Comparison of ENCODE assay signal across 8 mouse cellular contexts in the genomic region with DNA sequence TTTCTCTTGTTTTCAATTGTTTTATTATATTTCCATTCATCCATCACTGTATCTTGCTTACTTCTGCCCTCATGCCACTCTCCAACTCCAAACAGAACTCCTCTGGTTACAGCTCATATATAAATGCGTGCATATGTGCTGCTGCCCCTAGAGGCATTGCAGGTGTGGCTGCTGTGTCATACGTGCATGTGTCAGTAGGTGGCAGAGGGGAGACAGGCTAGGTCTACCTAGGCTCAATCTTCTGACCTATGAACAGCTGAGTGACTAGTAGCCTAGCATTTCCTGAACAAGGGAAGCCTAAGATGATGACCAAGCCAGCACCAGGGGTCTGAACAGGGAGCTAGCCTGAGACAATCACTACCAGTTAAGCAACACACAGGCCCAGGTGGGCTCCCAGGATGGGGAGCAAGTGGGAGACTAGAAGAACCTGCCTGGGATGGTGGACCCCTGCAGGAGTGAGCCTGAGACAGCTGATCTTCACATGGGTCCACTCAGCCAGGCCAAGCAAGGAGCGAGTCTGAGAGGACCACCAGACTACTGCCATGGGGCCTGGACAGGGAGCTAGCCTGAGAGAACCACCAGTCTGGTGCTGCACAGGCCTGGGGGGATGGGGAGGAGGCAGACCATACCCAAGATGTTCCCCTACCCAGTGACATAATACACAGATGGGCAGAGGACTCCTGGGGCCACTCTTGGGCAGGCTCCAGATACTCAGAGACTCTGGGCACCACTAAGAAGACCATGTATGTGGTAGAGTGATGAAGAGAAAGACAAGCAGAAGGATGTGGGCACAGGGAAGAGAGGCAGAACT. TPM values are rescaled to one million over a fixed set of nuclear protein-coding genes. Genes with fewer than 3 reads are reported as not detected.
DNase-seq lines count a peak whose midpoint lies in the region; ATAC-seq lines count a peak whose summit lies in the region.

No protein-coding gene starts in this region.

- intact Hi-C loops in heart, postnatal 25 days (cut with DNase I), result loop anchor here (1.0 kb wide), 1 partner anchor 66 kb away; no protein-coding TSS in a partner anchor

- H3K4me2 ChIP-seq in kidney, embryonic 14.5 days (replicated peaks; ENCODE audit: low read depth, low read length), result no peak overlapping the region
- no peak overlapping the region for H3K4me2 ChIP-seq in stomach, embryonic 14.5 days (replicated peaks; ENCODE audit: low read depth, low read length)

- H3K4me1 ChIP-seq in kidney, embryonic 14.5 days (ENCODE audit: control insufficient read depth, insufficient read depth, low read length), result peaks cover 4% of the 10 kb centered on the region; the same call in 1 of the 2 replicates
- peaks cover 37% of the 10 kb centered on the region for H3K4me1 ChIP-seq in stomach, embryonic 14.5 days (ENCODE audit: control insufficient read depth, insufficient read depth, low read length)

- H3K9ac ChIP-seq in kidney, embryonic 14.5 days (ENCODE audit: low read depth, low read length), result no peak overlapping the region
- no peak overlapping the region for H3K9ac ChIP-seq in stomach, embryonic 14.5 days (replicated peaks; ENCODE audit: low read depth, low read length)

- no peaks in the 10 kb centered on the region for H3K27me3 ChIP-seq in kidney, embryonic 14.5 days (ENCODE audit: control insufficient read depth, insufficient read depth, low read length)
- no peaks in the 10 kb centered on the region for H3K27me3 ChIP-seq in stomach, embryonic 14.5 days (ENCODE audit: control insufficient read depth, insufficient read depth, low read length)

- peak; percentile 90 for DNase-seq in heart, adult 11 months
- DNase-seq in heart, postnatal 25 days (ENCODE audit: low spot score), result no peak
- peak; percentile 16 for DNase-seq in WW6 (ENCODE audit: low read depth, low spot score)
- DNase-seq in lung, postnatal 36 days, result peak; percentile 79
- no peak for DNase-seq in right cerebral cortex, postnatal 36 days (ENCODE audit: low spot score in 2 of 2)

- WGBS in kidney, embryonic 14.5 days, result 43% methylated on average over 3 of the region's 3 CpGs
- WGBS in stomach, embryonic 14.5 days, result 43% methylated on average over 3 of the region's 3 CpGs

- H3K4me3 ChIP-seq in kidney, embryonic 14.5 days (ENCODE audit: low read length), result no peak overlapping the region
- H3K4me3 ChIP-seq in stomach, embryonic 14.5 days (ENCODE audit: low read depth, low read length), result no peak overlapping the region

- no peaks in the 10 kb centered on the region for H3K9me3 ChIP-seq in kidney, embryonic 14.5 days (ENCODE audit: control insufficient read depth, low read length)
- H3K9me3 ChIP-seq in stomach, embryonic 14.5 days (ENCODE audit: control insufficient read depth, low read depth, low read length), result no peaks in the 10 kb centered on the region

- ATAC-seq in granulocyte monocyte progenitor cell, adult 5-6 weeks (replicated peaks; ENCODE audit: poor library complexity, severe bottlenecking), result peak; percentile 78
- peak; percentile 81 for ATAC-seq in kidney, embryonic 14.5 days (ENCODE audit: low FRiP score, low TSS enrichment)
- ATAC-seq in stomach, embryonic 14.5 days (ENCODE audit: insufficient number of reproducible peaks, insufficient read depth, low FRiP score, low read depth), result peak; percentile 79

- no peak overlapping the region for H3K27ac ChIP-seq in kidney, embryonic 14.5 days (ENCODE audit: low read depth, low read length)
- no peak overlapping the region for H3K27ac ChIP-seq in stomach, embryonic 14.5 days (ENCODE audit: low read length)

- no peaks in the 10 kb centered on the region for H3K36me3 ChIP-seq in kidney, embryonic 14.5 days (ENCODE audit: control insufficient read depth, insufficient read depth, low read length)
- H3K36me3 ChIP-seq in stomach, embryonic 14.5 days (ENCODE audit: control insufficient read depth, insufficient read depth, low read length), result no peaks in the 10 kb centered on the region

RNA-seq across cellular contexts. Expression of gene Map3k4, which starts 17.5 kb away (rescaled TPM):
- 10 to 100 TPM; 42.9 to 46.3 TPM for total RNA-seq in heart, postnatal 25 days (2021)
- total RNA-seq in granulocyte monocyte progenitor cell, adult 5-6 weeks (2014; fragmentation: Nextera tagmentation), result 9.4 and 22.7 TPM in 2 replicates
- total RNA-seq in granulocyte monocyte progenitor cell, adult 5-6 weeks (2017), result 22.9 and 34.1 TPM in 2 replicates
- polyA plus RNA-seq in kidney, embryonic 14.5 days (2014; fragmentation: Nextera tagmentation; extraction: Ambion mirVana), result 46.4 and 53.0 TPM in 2 replicates
- 49.2 and 52.4 TPM in 2 replicates for polyA plus RNA-seq in stomach, embryonic 14.5 days (2014; fragmentation: Nextera tagmentation; extraction: Ambion mirVana)

Comparison
In these comparisons a context has a peak if more than half of its experiments do, and no peak if none do; other contexts are left out.
1. DNase-seq: peak in heart, adult 11 months (single experiment), WW6 (single experiment) and lung, postnatal 36 days (single experiment); none in heart, postnatal 25 days (single experiment) and right cerebral cortex, postnatal 36 days (0 of 2).
2. Peak in every context shown above with its lines, with median percentiles within 50 percentile points of each other: ATAC-seq.